Mouse (Mus musculus): Measurements from ENCODE around the gene Rb1. TPM values are rescaled to one million over a fixed set of nuclear protein-coding genes. Genes with fewer than 3 reads are reported as not detected.

Gene Rb1
- total RNA-seq, 1 experiment from 2014 or later: 21.3 TPM

- DNase-seq: no peak
Observed at GRCm38 (mm10) chr14:73209262-73209661, 116.4 kb downstream of the Rb1 start.

- DNase-seq: no peak
Observed at GRCm38 (mm10) chr14:73204016-73204415, 121.6 kb downstream of the Rb1 start.

GRCm38 (mm10) chr14:73201447-73201846 is 124.2 kb downstream of the Rb1 start:
- DNase-seq: no peak

GRCm38 (mm10) chr14:73199058-73199457 is 126.6 kb downstream of the Rb1 start:
- no peak for DNase-seq

GRCm38 (mm10) chr14:73186875-73187274 is 138.7 kb downstream of the Rb1 start:
- DNase-seq: no peak

GRCm38 (mm10) chr14:73181144-73181543 is 144.5 kb downstream of the Rb1 start:
- DNase-seq: no peak

GRCm38 (mm10) chr14:73180671-73181070 is 145.0 kb downstream of the Rb1 start:
- no peak for DNase-seq

- DNase-seq: no peak
Observed at GRCm38 (mm10) chr14:73179221-73179681, 146.4 kb downstream of the Rb1 start.

- DNase-seq: no peak
Observed at GRCm38 (mm10) chr14:73177961-73178360, 147.7 kb downstream of the Rb1 start.

- no peak for DNase-seq
Observed at GRCm38 (mm10) chr14:73176266-73176665, 149.4 kb downstream of the Rb1 start.

- DNase-seq: no peak
Observed at GRCm38 (mm10) chr14:73175814-73176213, 149.8 kb downstream of the Rb1 start.

GRCm38 (mm10) chr14:73175031-73175430 is 150.6 kb downstream of the Rb1 start:
- DNase-seq: no peak

GRCm38 (mm10) chr14:73174091-73174995 is 151.3 kb downstream of the Rb1 start:
- DNase-seq: no peak

GRCm38 (mm10) chr14:73173662-73174061 is 152.0 kb downstream of the Rb1 start:
- DNase-seq: no peak

GRCm38 (mm10) chr14:73172196-73173011 is 153.2 kb downstream of the Rb1 start:
- no peak for DNase-seq

- DNase-seq: no peak
Observed at GRCm38 (mm10) chr14:73169926-73170844, 155.4 kb downstream of the Rb1 start.

- no peak for DNase-seq
Observed at GRCm38 (mm10) chr14:73168605-73169004, 157.0 kb downstream of the Rb1 start.

GRCm38 (mm10) chr14:73165136-73165535 is 160.5 kb downstream of the Rb1 start:
- no peak for DNase-seq

GRCm38 (mm10) chr14:73163363-73163998 is 162.1 kb downstream of the Rb1 start:
- no peak for DNase-seq

GRCm38 (mm10) chr14:73162192-73162800 is 163.3 kb downstream of the Rb1 start:
- no peak for DNase-seq

- no peak for DNase-seq
Observed at GRCm38 (mm10) chr14:73161303-73161702, 164.3 kb downstream of the Rb1 start.

Measured in adrenal gland, postnatal 25 days (tissue).